Mouse (Mus musculus) ES-E14 (cell line): ENCODE results near the gene Dolk. TPM values are rescaled to one million over a fixed set of nuclear protein-coding genes. Genes with fewer than 3 reads are reported as not detected.

Experiments
- DNase-seq: peaks from one replicate; pipeline ENCODE4 v3.0.0-alpha.2; 2013; ENCODE audit warnings: low read depth, low spot score
- H3K27ac ChIP-seq: 2 replicates; pipeline ENCODE4 v1.5.1; 2012; ENCODE audit warnings: low read depth, mild to moderate bottlenecking, low read length, moderate library complexity, mixed read lengths; ENCODE audit not compliant: poor library complexity, insufficient read depth, severe bottlenecking
- H3K36me3 ChIP-seq: 2 replicates; pipeline ENCODE4 v1.6.1; 2012; ENCODE audit warnings: mild to moderate bottlenecking, low read length, moderate library complexity, mixed read lengths; ENCODE audit not compliant: control insufficient read depth, poor library complexity, insufficient read depth, severe bottlenecking
- H3K4me1 ChIP-seq, 2 experiments: fragments of 150-350 bp in 1 of 2; sonication (generic) in 1 of 2; 2 replicates each; pipeline ENCODE4 v1.6.1; 2012; ENCODE audit warnings: low read length in 2 of 2, mild to moderate bottlenecking in 1 of 2, mixed read lengths in 1 of 2; ENCODE audit not compliant: control insufficient read depth in 2 of 2, insufficient read depth in 2 of 2, poor library complexity in 1 of 2
- H3K4me3 ChIP-seq, 2 experiments: fragments of 150-350 bp in 1 of 2; sonication (generic) in 1 of 2; 2 replicates each; pipeline ENCODE4 v1.5.1; 2012; ENCODE audit warnings: low read length in 2 of 2, low read depth in 1 of 2, mild to moderate bottlenecking in 1 of 2, mixed read lengths in 1 of 2; ENCODE audit not compliant: insufficient read depth in 1 of 2, poor library complexity in 1 of 2, severe bottlenecking in 1 of 2
- H3K9ac ChIP-seq: 2 replicates; pipeline ENCODE4 v1.6.1; 2012; ENCODE audit warnings: low read depth, mild to moderate bottlenecking, low read length, mixed read lengths; ENCODE audit not compliant: poor library complexity, insufficient read depth, severe bottlenecking
- H3K9me3 ChIP-seq: fragments of 150-350 bp; sonication (generic); 2 replicates; pipeline ENCODE4 v1.6.1; 2012; ENCODE audit warnings: low read depth, mild to moderate bottlenecking, low read length; ENCODE audit not compliant: control insufficient read depth, insufficient read depth
- CHD2 ChIP-seq: IDR thresholded peaks from 2 replicates; pipeline ENCODE4 v1.6.1; 2014; ENCODE audit warnings: mild to moderate bottlenecking, low read depth, low read length, inconsistent platforms
- HCFC1 ChIP-seq: IDR thresholded peaks from 2 replicates; pipeline ENCODE4 v1.6.1; 2012; ENCODE audit warnings: low read length, inconsistent platforms, borderline replicate concordance; ENCODE audit not compliant: insufficient read depth
- MAFK ChIP-seq: IDR thresholded peaks from 2 replicates; pipeline ENCODE4 v1.6.1; 2014; ENCODE audit warnings: mild to moderate bottlenecking, low read depth, low read length, inconsistent platforms; ENCODE audit not compliant: insufficient read depth
- ZC3H11A ChIP-seq: IDR thresholded peaks from 2 replicates; pipeline ENCODE4 v1.6.1; 2012; ENCODE audit warnings: low read depth, mild to moderate bottlenecking, inconsistent platforms, low read length, borderline replicate concordance
- ZNF384 ChIP-seq: IDR thresholded peaks from 2 replicates; pipeline ENCODE4 v1.6.1; 2012; ENCODE audit warnings: low read depth, low read length, inconsistent platforms
- in situ Hi-C, 2 experiments: fragments of 600-800 bp; cut with MboI; formaldehyde crosslinking; loops; one replicate each; pipeline ENCODE4 v1.15.1; 2025; ENCODE audit warnings: low sequenced_read_pairs in 2 of 2, inconsistent platforms in 1 of 2; ENCODE audit not compliant: unreplicated experiment in 2 of 2
- total RNA-seq: library from RNA; depleted of rRNA; stranded (reverse); fragments of 300-350 nt; gene quantifications from 2 replicates; pipeline ENCODE4 v1.2.3, GENCODE M21; 2012

The Dolk gene
- total RNA-seq, 1 experiment: 25.2 TPM

GRCm38 (mm10) chr2:30250166-30251128 lies 35.7 kb downstream of the Dolk start:
- Histone ChIP-seq H3K9me3 (no peaks in the 10 kb centered on the region), H3K27ac (no peak overlapping the region), H3K4me3 (no peak overlapping the region), H3K9ac (no peak overlapping the region), H3K36me3 (peaks cover 12% of the 10 kb centered on the region), H3K4me1 (peaks cover 4 to 21% of the 10 kb centered on the region in 2 experiments)
- no peak for TF ChIP-seq CHD2
- no peak for TF ChIP-seq HCFC1
- TF ChIP-seq ZNF384: no peak
- no peak for TF ChIP-seq ZC3H11A
- no peak for TF ChIP-seq MAFK
- in situ Hi-C loops: no loop called here
- no peak for DNase-seq

GRCm38 (mm10) chr2:30249182-30249581 lies 37.0 kb downstream of the Dolk start:
- Histone ChIP-seq H3K9ac (no peak overlapping the region), H3K36me3 (peaks cover 7% of the 10 kb centered on the region; the same call in 1 of the 2 replicates), H3K4me1 (peaks cover 4 to 26% of the 10 kb centered on the region in 2 experiments), H3K27ac (no peak overlapping the region), H3K4me3 (no peak overlapping the region), H3K9me3 (no peaks in the 10 kb centered on the region)
- in situ Hi-C loops: no loop called here
- DNase-seq: no peak
- no peak for TF ChIP-seq ZNF384
- no peak for TF ChIP-seq MAFK

- Histone ChIP-seq H3K9me3 (no peaks in the 10 kb centered on the region), H3K4me1 (peaks cover 4 to 27% of the 10 kb centered on the region in 2 experiments), H3K36me3 (peaks cover 10% of the 10 kb centered on the region; the same call in 1 of the 2 replicates), H3K4me3 (no peak overlapping the region), H3K27ac (no peak overlapping the region), H3K9ac (no peak overlapping the region)
- no peak for DNase-seq
- in situ Hi-C loops: no loop called here
- TF ChIP-seq CHD2 (no peak), ZC3H11A (no peak), MAFK (no peak), HCFC1 (no peak), ZNF384 (no peak)
These were observed 38.5 kb downstream of the Dolk start for GRCm38 (mm10) chr2:30247681-30248080.

GRCm38 (mm10) chr2:30247036-30247435 lies 39.1 kb downstream of the Dolk start:
- in situ Hi-C loops: no loop called here
- TF ChIP-seq ZNF384 (no peak), ZC3H11A (no peak)
- Histone ChIP-seq H3K27ac (no peak overlapping the region), H3K4me3 (no peak overlapping the region), H3K36me3 (peaks cover 10% of the 10 kb centered on the region; the same call in 1 of the 2 replicates), H3K9ac (no peak overlapping the region), H3K4me1 (peaks cover 4 to 21% of the 10 kb centered on the region in 2 experiments), H3K9me3 (no peaks in the 10 kb centered on the region)
- DNase-seq: no peak
